Mouse (Mus musculus) hindbrain, embryonic 10.5 days (tissue): ENCODE results near the gene Rab1a. TPM values are rescaled to one million over a fixed set of nuclear protein-coding genes. Genes with fewer than 3 reads are reported as not detected.
A peak's percentile ranks its signal among the peaks of the same experiment; 100 is the strongest.

ENCODE experiments used
- DNase-seq: peaks from one replicate; pipeline ENCODE4 v3.0.0-alpha.2; 2017; ENCODE audit warnings: low spot score
- H3K27ac ChIP-seq: fragments of 300-500 bp; sonication (generic); 2 replicates; pipeline ENCODE4 v1.5.1; 2016; ENCODE audit warnings: mild to moderate bottlenecking, moderate library complexity
- H3K27me3 ChIP-seq: fragments of 300-500 bp; sonication (generic); 2 replicates; pipeline ENCODE4 v1.6.1; 2016; ENCODE audit warnings: mild to moderate bottlenecking; ENCODE audit not compliant: poor library complexity, insufficient read depth, severe bottlenecking
- H3K36me3 ChIP-seq: fragments of 300-500 bp; sonication (generic); 2 replicates; pipeline ENCODE4 v1.6.1; 2016; ENCODE audit warnings: mild to moderate bottlenecking, moderate library complexity
- H3K4me1 ChIP-seq: fragments of 300-500 bp; sonication (generic); replicated peaks from 2 replicates; pipeline ENCODE4 v1.6.1; 2016; ENCODE audit warnings: mild to moderate bottlenecking
- H3K4me3 ChIP-seq: fragments of 300-500 bp; sonication (generic); 2 replicates; pipeline ENCODE4 v1.5.1; 2016; ENCODE audit warnings: mild to moderate bottlenecking, moderate library complexity
- H3K9me3 ChIP-seq: fragments of 300-500 bp; sonication (generic); 2 replicates; pipeline ENCODE4 v1.6.1; 2016; ENCODE audit warnings: mild to moderate bottlenecking, moderate library complexity
- WGBS: fragments of 180-500 bp; shearing (Covaris S2); methylation state at CpG from one replicate; pipeline ENCODE4 v1.1.7; 2016; 5-methylcytosine and 5-hydroxymethylcytosine counted together
- polyA plus RNA-seq: library from polyadenylated mRNA; unstranded; fragments of >200 nt; fragmentation: Nextera tagmentation; extraction: Ambion mirVana; gene quantifications from 2 replicates; pipeline ENCODE4 v1.2.1, GENCODE M21; 2016

The Rab1a gene
- polyA plus RNA-seq, 1 experiment from 2014 or later, result 208 TPM

GRCm38 (mm10) chr11:20228666-20229065, 27.4 kb downstream of the Rab1a start:
- 84% methylated on average over 5 of the region's 5 CpGs for WGBS
- Histone ChIP-seq H3K4me1 (peaks cover 15% of the 10 kb centered on the region), H3K9me3 (no peaks in the 10 kb centered on the region), H3K4me3 (no peak overlapping the region), H3K27ac (no peak overlapping the region), H3K27me3 (no peaks in the 10 kb centered on the region), H3K36me3 (peaks cover 96% of the 10 kb centered on the region)
- DNase-seq, result no peak

- no peaks in the 10 kb centered on the region for H3K9me3 ChIP-seq
- no peak for DNase-seq
- no peak overlapping the region for H3K4me3 ChIP-seq
- H3K36me3 ChIP-seq, result peaks cover 96% of the 10 kb centered on the region
- H3K4me1 ChIP-seq, result peaks cover 15% of the 10 kb centered on the region
- WGBS, result 87% methylated on average over 4 of the region's 4 CpGs
- no peak overlapping the region for H3K27ac ChIP-seq
- no peaks in the 10 kb centered on the region for H3K27me3 ChIP-seq
Observed at GRCm38 (mm10) chr11:20229311-20229710, 28.1 kb downstream of the Rab1a start.

GRCm38 (mm10) chr11:20230286-20230685, 29.1 kb downstream of the Rab1a start:
- H3K4me1 ChIP-seq, result peaks cover 15% of the 10 kb centered on the region
- H3K4me3 ChIP-seq, result no peak overlapping the region
- peaks cover 96% of the 10 kb centered on the region for H3K36me3 ChIP-seq
- H3K9me3 ChIP-seq, result no peaks in the 10 kb centered on the region
- DNase-seq, result no peak
- no peaks in the 10 kb centered on the region for H3K27me3 ChIP-seq
- no peak overlapping the region for H3K27ac ChIP-seq
- WGBS, result 92% methylated on average over 1 of the region's 1 CpGs

GRCm38 (mm10) chr11:20231128-20231878, 30.1 kb downstream of the Rab1a start:
- Histone ChIP-seq H3K36me3 (peaks cover 96% of the 10 kb centered on the region), H3K27ac (peak overlapping the region; percentile 75)

GRCm38 (mm10) chr11:20232016-20232755, 31.0 kb downstream of the Rab1a start:
- 78% methylated on average over 5 of the region's 5 CpGs for WGBS
- H3K4me3 ChIP-seq, result no peak overlapping the region
- peaks cover 15% of the 10 kb centered on the region for H3K4me1 ChIP-seq
- H3K9me3 ChIP-seq, result no peaks in the 10 kb centered on the region
- no peaks in the 10 kb centered on the region for H3K27me3 ChIP-seq
- H3K27ac ChIP-seq, result peak overlapping the region; percentile 40; the same call in 1 of the 2 replicates
- no peak for DNase-seq
- peaks cover 99% of the 10 kb centered on the region for H3K36me3 ChIP-seq

More at GRCm38 (mm10) chr11:20231128-20231878, 30.1 kb downstream of the Rab1a start:
- H3K27me3 ChIP-seq, result no peaks in the 10 kb centered on the region
- DNase-seq, result peak; percentile 36
- H3K4me1 ChIP-seq, result peaks cover 15% of the 10 kb centered on the region
- no peaks in the 10 kb centered on the region for H3K9me3 ChIP-seq
- no peak overlapping the region for H3K4me3 ChIP-seq
- WGBS, result 46% methylated on average over 8 of the region's 8 CpGs

GRCm38 (mm10) chr11:20234233-20234632, 33.0 kb downstream of the Rab1a start:
- H3K36me3 ChIP-seq, result peaks cover 98% of the 10 kb centered on the region
- no peak overlapping the region for H3K27ac ChIP-seq
- no peak overlapping the region for H3K4me3 ChIP-seq
- no peaks in the 10 kb centered on the region for H3K27me3 ChIP-seq
- H3K9me3 ChIP-seq, result no peaks in the 10 kb centered on the region
- DNase-seq, result no peak
- peaks cover 10% of the 10 kb centered on the region for H3K4me1 ChIP-seq
- WGBS, result 65% methylated on average over 3 of the region's 3 CpGs

GRCm38 (mm10) chr11:20237018-20237417, 35.8 kb downstream of the Rab1a start:
- no peak overlapping the region for H3K27ac ChIP-seq
- no peaks in the 10 kb centered on the region for H3K27me3 ChIP-seq
- no peak for DNase-seq
- WGBS, result 92% methylated on average over 7 of the region's 7 CpGs
- no peaks in the 10 kb centered on the region; the same call in 1 of the 2 replicates for H3K4me1 ChIP-seq
- H3K9me3 ChIP-seq, result no peaks in the 10 kb centered on the region
- peaks cover 98% of the 10 kb centered on the region for H3K36me3 ChIP-seq
- H3K4me3 ChIP-seq, result no peak overlapping the region

GRCm38 (mm10) chr11:20237976-20238375, 36.7 kb downstream of the Rab1a start:
- Histone ChIP-seq H3K9me3 (no peaks in the 10 kb centered on the region), H3K4me1 (peaks cover 4% of the 10 kb centered on the region), H3K27ac (no peak overlapping the region), H3K36me3 (peaks cover 96% of the 10 kb centered on the region), H3K4me3 (no peak overlapping the region), H3K27me3 (no peaks in the 10 kb centered on the region)
- DNase-seq, result no peak
- WGBS, result 94% methylated on average over 3 of the region's 3 CpGs

GRCm38 (mm10) chr11:20239279-20239861, 38.1 kb downstream of the Rab1a start:
- H3K27ac ChIP-seq, result no peak overlapping the region
- H3K27me3 ChIP-seq, result no peaks in the 10 kb centered on the region
- no peaks in the 10 kb centered on the region for H3K9me3 ChIP-seq
- no peak for DNase-seq
- H3K36me3 ChIP-seq, result peaks cover 89% of the 10 kb centered on the region
- WGBS, result 88% methylated on average over 9 of the region's 9 CpGs
- peaks cover 12% of the 10 kb centered on the region for H3K4me1 ChIP-seq
- H3K4me3 ChIP-seq, result no peak overlapping the region

GRCm38 (mm10) chr11:20240331-20240730, 39.1 kb downstream of the Rab1a start:
- Histone ChIP-seq H3K36me3 (peaks cover 86% of the 10 kb centered on the region), H3K4me1 (peaks cover 17% of the 10 kb centered on the region), H3K4me3 (no peak overlapping the region), H3K27ac (no peak overlapping the region), H3K9me3 (no peaks in the 10 kb centered on the region), H3K27me3 (no peaks in the 10 kb centered on the region)
- no peak for DNase-seq
- WGBS, result 89% methylated on average over 5 of the region's 5 CpGs

- H3K27ac ChIP-seq, result no peak overlapping the region
- H3K36me3 ChIP-seq, result peaks cover 76% of the 10 kb centered on the region
- no peaks in the 10 kb centered on the region for H3K27me3 ChIP-seq
- DNase-seq, result no peak
- H3K4me3 ChIP-seq, result no peak overlapping the region
- peaks cover 25% of the 10 kb centered on the region for H3K4me1 ChIP-seq
- H3K9me3 ChIP-seq, result no peaks in the 10 kb centered on the region
- 96% methylated on average over 7 of the region's 7 CpGs for WGBS
Observed at GRCm38 (mm10) chr11:20241311-20241710, 40.1 kb downstream of the Rab1a start.

- H3K36me3 ChIP-seq, result peaks cover 64% of the 10 kb centered on the region
Observed at GRCm38 (mm10) chr11:20242366-20243056, 41.3 kb downstream of the Rab1a start.

More at GRCm38 (mm10) chr11:20242366-20243056, 41.3 kb downstream of the Rab1a start:
- Histone ChIP-seq H3K27ac (no peak overlapping the region), H3K4me1 (peaks cover 37% of the 10 kb centered on the region), H3K27me3 (no peaks in the 10 kb centered on the region), H3K4me3 (no peak overlapping the region), H3K9me3 (no peaks in the 10 kb centered on the region)
- 86% methylated on average over 6 of the region's 6 CpGs for WGBS
- no peak for DNase-seq
